Mouse (Mus musculus) hindbrain, embryonic 11.5 days (tissue): ENCODE results near the gene Trim15. TPM values are rescaled to one million over a fixed set of nuclear protein-coding genes. Genes with fewer than 3 reads are reported as not detected.

Experiments used
- ATAC-seq: fragments of 200-750 bp; cut with Nextera tagmentation; 2 replicates; pipeline ENCODE4 v1.8.0; 2017; ENCODE audit warnings: mild to moderate bottlenecking, moderate TSS enrichment, moderate library complexity; ENCODE audit not compliant: low FRiP score
- DNase-seq: peaks from one replicate; pipeline ENCODE4 v3.0.0-alpha.2; 2015; ENCODE audit warnings: low spot score
- H3K27ac ChIP-seq: fragments of 300-500 bp; sonication (generic); 2 replicates; pipeline ENCODE4 v1.5.1; 2014; ENCODE audit warnings: mild to moderate bottlenecking, low read depth, low read length
- H3K27me3 ChIP-seq: fragments of 300-500 bp; sonication (generic); 2 replicates; pipeline ENCODE4 v1.6.1; 2014; ENCODE audit warnings: mild to moderate bottlenecking, low read length, moderate library complexity, mixed read lengths; ENCODE audit not compliant: control insufficient read depth, insufficient read depth
- H3K36me3 ChIP-seq: fragments of 300-500 bp; sonication (generic); 2 replicates; pipeline ENCODE4 v1.6.1; 2014; ENCODE audit warnings: mild to moderate bottlenecking, low read length, moderate library complexity, mixed read lengths; ENCODE audit not compliant: control insufficient read depth, insufficient read depth
- H3K4me1 ChIP-seq: fragments of 300-500 bp; sonication (generic); replicated peaks from 2 replicates; pipeline ENCODE4 v1.6.1; 2014; ENCODE audit warnings: low read length, mixed read lengths; ENCODE audit not compliant: control insufficient read depth, insufficient read depth
- H3K4me2 ChIP-seq: fragments of 300-500 bp; sonication (generic); replicated peaks from 2 replicates; pipeline ENCODE4 v1.6.1; 2014; ENCODE audit warnings: mild to moderate bottlenecking, low read depth, low read length
- H3K4me3 ChIP-seq: fragments of 300-500 bp; sonication (generic); 2 replicates; pipeline ENCODE4 v1.5.1; 2014; ENCODE audit warnings: low read depth, low read length
- H3K9ac ChIP-seq: fragments of 300-500 bp; sonication (generic); 2 replicates; pipeline ENCODE4 v1.6.1; 2014; ENCODE audit warnings: low read depth, low read length
- H3K9me3 ChIP-seq: fragments of 300-500 bp; sonication (generic); 2 replicates; pipeline ENCODE4 v1.6.1; 2016; ENCODE audit warnings: low read length; ENCODE audit not compliant: control insufficient read depth
- WGBS: fragments of 180-500 bp; shearing (Covaris S2); extraction: QIAGEN DNeasy Blood & Tissue Kit; methylation state at CpG from one replicate; pipeline ENCODE4 v1.1.7; 2014; 5-methylcytosine and 5-hydroxymethylcytosine counted together
- polyA plus RNA-seq: library from polyadenylated mRNA; unstranded; fragments of >200 nt; fragmentation: Nextera tagmentation; extraction: Ambion mirVana; gene quantifications from 2 replicates; pipeline ENCODE4 v1.2.1, GENCODE M21; 2014

Trim15 gene
- polyA plus RNA-seq, 1 experiment from 2014 or later = 0.48 TPM

GRCm38 (mm10) chr17:36885132-36885790, 18.3 kb upstream of the Trim15 start:
- no peak overlapping the region for H3K27ac ChIP-seq
- H3K27me3 ChIP-seq = no peaks in the 10 kb centered on the region
- no peaks in the 10 kb centered on the region for H3K9me3 ChIP-seq
- H3K4me2 ChIP-seq = no peak overlapping the region
- no peak overlapping the region for H3K9ac ChIP-seq
- no peaks in the 10 kb centered on the region for H3K4me1 ChIP-seq
- no peak for ATAC-seq
- DNase-seq = no peak
- H3K36me3 ChIP-seq = no peaks in the 10 kb centered on the region
- WGBS = 93% methylated on average over 12 of the region's 12 CpGs
- no peak overlapping the region for H3K4me3 ChIP-seq

- WGBS = 84% methylated on average over 2 of the region's 2 CpGs
- no peaks in the 10 kb centered on the region for H3K4me1 ChIP-seq
- ATAC-seq (no peak), DNase-seq (no peak)
- no peak overlapping the region for H3K27ac ChIP-seq
- no peak overlapping the region for H3K4me3 ChIP-seq
- H3K27me3 ChIP-seq = no peaks in the 10 kb centered on the region
- H3K9me3 ChIP-seq = no peaks in the 10 kb centered on the region
- H3K36me3 ChIP-seq = no peaks in the 10 kb centered on the region
- H3K9ac ChIP-seq = no peak overlapping the region
- no peak overlapping the region for H3K4me2 ChIP-seq
These were observed 16.3 kb upstream of the Trim15 start for GRCm38 (mm10) chr17:36883350-36883749.

GRCm38 (mm10) chr17:36874636-36875035, 7.6 kb upstream of the Trim15 start:
- no peaks in the 10 kb centered on the region for H3K4me1 ChIP-seq
- no peaks in the 10 kb centered on the region for H3K9me3 ChIP-seq
- H3K9ac ChIP-seq = no peak overlapping the region
- no peak overlapping the region for H3K27ac ChIP-seq
- no peak overlapping the region for H3K4me3 ChIP-seq
- no peaks in the 10 kb centered on the region for H3K36me3 ChIP-seq
- no peaks in the 10 kb centered on the region for H3K27me3 ChIP-seq
- no peak overlapping the region for H3K4me2 ChIP-seq
- WGBS = 74% methylated on average over 4 of the region's 4 CpGs
- no peak for DNase-seq
- no peak for ATAC-seq

- Histone ChIP-seq H3K4me3 (no peak overlapping the region), H3K4me2 (no peak overlapping the region)
These were observed 3.2 kb upstream of the Trim15 start for GRCm38 (mm10) chr17:36869955-36870810.

GRCm38 (mm10) chr17:36869284-36869954, 2.4 kb upstream of the Trim15 start, which contains the start of gene Trim10:
TSS of gene Trim10 (plus strand) at chr17:36869574.
- WGBS = 93% methylated on average over 4 of the region's 4 CpGs
- H3K27ac ChIP-seq = 0 out of 2 replicates have a peak within 1 kb of the TSS, but pooled peaks have one; percentile 24
- H3K4me3 ChIP-seq = no peak within 1 kb of the TSS
- no peaks in the 10 kb centered on the region for H3K36me3 ChIP-seq
- no peaks in the 10 kb centered on the region for H3K4me1 ChIP-seq
- no peak within 1 kb of the TSS for H3K9ac ChIP-seq
- H3K27me3 ChIP-seq = no peaks in the 10 kb centered on the region
- H3K9me3 ChIP-seq = no peaks in the 10 kb centered on the region
- H3K4me2 ChIP-seq = no peak within 1 kb of the TSS
- ATAC-seq = no peak
- no peak for DNase-seq

More at GRCm38 (mm10) chr17:36869955-36870810, 3.2 kb upstream of the Trim15 start:
- H3K27me3 ChIP-seq = no peaks in the 10 kb centered on the region
- WGBS = 79% methylated on average over 25 of the region's 25 CpGs
- H3K36me3 ChIP-seq = no peaks in the 10 kb centered on the region
- H3K27ac ChIP-seq = 0 out of 2 replicates have a peak overlapping the region, but pooled peaks have one; percentile 24
- no peak overlapping the region for H3K9ac ChIP-seq
- H3K9me3 ChIP-seq = no peaks in the 10 kb centered on the region
- no peak for ATAC-seq
- no peak for DNase-seq
- H3K4me1 ChIP-seq = no peaks in the 10 kb centered on the region

GRCm38 (mm10) chr17:36868836-36869235, 1.8 kb upstream of the Trim15 start:
- no peak overlapping the region for H3K9ac ChIP-seq
- H3K4me3 ChIP-seq = no peak overlapping the region
- no peak for DNase-seq
- H3K36me3 ChIP-seq = no peaks in the 10 kb centered on the region
- no peak overlapping the region for H3K4me2 ChIP-seq
- 85% methylated on average over 2 of the region's 2 CpGs for WGBS
- H3K27ac ChIP-seq = no peak overlapping the region
- H3K4me1 ChIP-seq = no peaks in the 10 kb centered on the region
- ATAC-seq = no peak
- no peaks in the 10 kb centered on the region for H3K9me3 ChIP-seq
- no peaks in the 10 kb centered on the region for H3K27me3 ChIP-seq

- Histone ChIP-seq H3K4me2 (no peak overlapping the region), H3K4me3 (no peak overlapping the region), H3K9ac (no peak overlapping the region), H3K9me3 (no peaks in the 10 kb centered on the region), H3K4me1 (no peaks in the 10 kb centered on the region), H3K27me3 (no peaks in the 10 kb centered on the region), H3K36me3 (0 out of 2 replicates have a peak, but pooled peaks cover 2% of the 10 kb centered on the region), H3K27ac (no peak overlapping the region)
- DNase-seq = no peak
- no peak for ATAC-seq
- 64% methylated on average over 2 of the region's 2 CpGs for WGBS
These were observed 5.3 kb downstream of the Trim15 start for GRCm38 (mm10) chr17:36861680-36862079.

- no peak overlapping the region for H3K4me3 ChIP-seq
- no peaks in the 10 kb centered on the region for H3K4me1 ChIP-seq
- H3K27me3 ChIP-seq = no peaks in the 10 kb centered on the region
- H3K9ac ChIP-seq = no peak overlapping the region
- H3K4me2 ChIP-seq = no peak overlapping the region
- ATAC-seq = no peak
- 92% methylated on average over 3 of the region's 3 CpGs for WGBS
- DNase-seq = no peak
- H3K27ac ChIP-seq = no peak overlapping the region
- H3K36me3 ChIP-seq = 0 out of 2 replicates have a peak, but pooled peaks cover 4% of the 10 kb centered on the region
- H3K9me3 ChIP-seq = no peaks in the 10 kb centered on the region
These were observed 8.8 kb downstream of the Trim15 start for GRCm38 (mm10) chr17:36858181-36858580.
